Mouse (Mus musculus) bone marrow macrophage, adult 2 months (primary cell): ENCODE data around the gene Prkcb. TPM values are rescaled to one million over a fixed set of nuclear protein-coding genes. Genes with fewer than 3 reads are reported as not detected.

Source experiments
- H3K27ac ChIP-seq: 2 replicates; pipeline ENCODE4 v1.5.1; 2012; ENCODE audit warnings: low read depth, low read length; ENCODE audit not compliant: insufficient read depth
- H3K4me1 ChIP-seq: 2 replicates; pipeline ENCODE4 v1.6.1; 2012; ENCODE audit warnings: low read length; ENCODE audit not compliant: control insufficient read depth, insufficient read depth
- H3K4me3 ChIP-seq: 2 replicates; pipeline ENCODE4 v1.5.1; 2012; ENCODE audit warnings: mild to moderate bottlenecking, low read length, moderate library complexity; ENCODE audit not compliant: insufficient read depth
- CTCF ChIP-seq: IDR thresholded peaks from 2 replicates; pipeline ENCODE4 v1.5.1; 2012; ENCODE audit warnings: low read depth, mild to moderate bottlenecking, low read length, moderate library complexity
- POLR2A ChIP-seq: IDR thresholded peaks from 2 replicates; pipeline ENCODE4 v1.6.1; 2012; ENCODE audit warnings: mild to moderate bottlenecking, low read depth, low read length, borderline replicate concordance
- polyA plus RNA-seq: library from polyadenylated mRNA; stranded (reverse); fragments of >200 nt; gene quantifications from 2 replicates; pipeline ENCODE4 v1.2.4, GENCODE M21; 2012; ENCODE audit not compliant: missing spikeins, insufficient read depth, insufficient read length

Prkcb gene
- polyA plus RNA-seq, 1 experiment = 196 TPM

- H3K27ac ChIP-seq = no peak overlapping the region
- H3K4me1 ChIP-seq = 0 out of 2 replicates have a peak, but pooled peaks cover 2% of the 10 kb centered on the region
Measured at GRCm38 (mm10) chr7:122390200-122390599, 101.6 kb downstream of the Prkcb start.

GRCm38 (mm10) chr7:122390683-122391082 is 102.1 kb downstream of the Prkcb start:
- H3K27ac ChIP-seq = no peak overlapping the region
- TF ChIP-seq CTCF (no peak), POLR2A (no peak)
- H3K4me3 ChIP-seq = no peak overlapping the region
- H3K4me1 ChIP-seq = peaks cover 2% of the 10 kb centered on the region; the same call in 1 of the 2 replicates

More at GRCm38 (mm10) chr7:122390200-122390599, 101.6 kb downstream of the Prkcb start:
- TF ChIP-seq CTCF = no peak
- no peak for TF ChIP-seq POLR2A
- H3K4me3 ChIP-seq = no peak overlapping the region

GRCm38 (mm10) chr7:122391382-122391781 is 102.8 kb downstream of the Prkcb start:
- no peak for TF ChIP-seq POLR2A
- Histone ChIP-seq H3K4me1 (peaks cover 8% of the 10 kb centered on the region; the same call in 1 of the 2 replicates), H3K27ac (no peak overlapping the region), H3K4me3 (no peak overlapping the region)

GRCm38 (mm10) chr7:122393964-122394363 is 105.4 kb downstream of the Prkcb start:
- TF ChIP-seq POLR2A = no peak
- TF ChIP-seq CTCF = no peak
- H3K27ac ChIP-seq = no peak overlapping the region
- H3K4me3 ChIP-seq = no peak overlapping the region
- peaks cover 7% of the 10 kb centered on the region; the same call in 1 of the 2 replicates for H3K4me1 ChIP-seq

GRCm38 (mm10) chr7:122395159-122395975 is 106.8 kb downstream of the Prkcb start:
- Histone ChIP-seq H3K4me3 (no peak overlapping the region), H3K4me1 (peaks cover 7% of the 10 kb centered on the region; the same call in 1 of the 2 replicates), H3K27ac (no peak overlapping the region)
- TF ChIP-seq CTCF (no peak), POLR2A (no peak)

- H3K27ac ChIP-seq = no peak overlapping the region
- peaks cover 7% of the 10 kb centered on the region; the same call in 1 of the 2 replicates for H3K4me1 ChIP-seq
- H3K4me3 ChIP-seq = no peak overlapping the region
- no peak for TF ChIP-seq CTCF
- TF ChIP-seq POLR2A = no peak
Measured at GRCm38 (mm10) chr7:122395976-122396315, 107.4 kb downstream of the Prkcb start.

- Histone ChIP-seq H3K4me3 (no peak overlapping the region), H3K4me1 (peaks cover 11% of the 10 kb centered on the region), H3K27ac (no peak overlapping the region)
- no peak for TF ChIP-seq CTCF
- TF ChIP-seq POLR2A = no peak
Measured at GRCm38 (mm10) chr7:122397699-122398098, 109.1 kb downstream of the Prkcb start.

GRCm38 (mm10) chr7:122402041-122402440 is 113.5 kb downstream of the Prkcb start:
- no peak overlapping the region for H3K27ac ChIP-seq
- no peak overlapping the region for H3K4me3 ChIP-seq
- H3K4me1 ChIP-seq = peaks cover 18% of the 10 kb centered on the region
- no peak for TF ChIP-seq CTCF
- TF ChIP-seq POLR2A = no peak

- TF ChIP-seq CTCF = no peak
- TF ChIP-seq POLR2A = no peak
- no peak overlapping the region for H3K27ac ChIP-seq
- peaks cover 18% of the 10 kb centered on the region for H3K4me1 ChIP-seq
- no peak overlapping the region for H3K4me3 ChIP-seq
Measured at GRCm38 (mm10) chr7:122403343-122403742, 114.8 kb downstream of the Prkcb start.

- TF ChIP-seq CTCF = no peak
- TF ChIP-seq POLR2A = no peak
- peaks cover 26% of the 10 kb centered on the region for H3K4me1 ChIP-seq
- H3K27ac ChIP-seq = peak overlapping the region; percentile 45
- peak overlapping the region; percentile 6 for H3K4me3 ChIP-seq
Measured at GRCm38 (mm10) chr7:122404571-122405393, 116.2 kb downstream of the Prkcb start.

GRCm38 (mm10) chr7:122406625-122407024 is 118.1 kb downstream of the Prkcb start:
- Histone ChIP-seq H3K27ac (no peak overlapping the region), H3K4me3 (no peak overlapping the region), H3K4me1 (peaks cover 42% of the 10 kb centered on the region)
- TF ChIP-seq CTCF = no peak
- no peak for TF ChIP-seq POLR2A
